Mouse (Mus musculus) spleen, adult 2 months (tissue): ENCODE data around the gene Nptxr. TPM values are rescaled to one million over a fixed set of nuclear protein-coding genes. Genes with fewer than 3 reads are reported as not detected.

Source experiments
- DNase-seq, 2 experiments: peaks; one replicate each; pipeline versions ENCODE4 v3.0.0 to v3.0.0-alpha.2; 2012 to 2021; ENCODE audit warnings: low spot score in 2 of 2, low read depth in 1 of 2
- H3K27ac ChIP-seq: fragments of 200-500 bp; 2 replicates; pipeline ENCODE4 v1.5.1; 2012; ENCODE audit warnings: low read length, inconsistent platforms; ENCODE audit not compliant: insufficient read depth
- H3K27me3 ChIP-seq: fragments of 200-500 bp; 2 replicates; pipeline ENCODE4 v1.6.1; 2012; ENCODE audit warnings: mild to moderate bottlenecking, moderate library complexity, low read length, inconsistent platforms; ENCODE audit not compliant: control insufficient read depth, insufficient read depth
- H3K36me3 ChIP-seq: fragments of 200-500 bp; 2 replicates; pipeline ENCODE4 v1.6.1; 2012; ENCODE audit warnings: mild to moderate bottlenecking, low read length, inconsistent platforms; ENCODE audit not compliant: control insufficient read depth, insufficient read depth
- H3K4me1 ChIP-seq: fragments of 200-500 bp; 2 replicates; pipeline ENCODE4 v1.6.1; 2011; ENCODE audit warnings: inconsistent platforms; ENCODE audit not compliant: control insufficient read depth, insufficient read depth, insufficient read length
- H3K4me3 ChIP-seq: fragments of 200-500 bp; 2 replicates; pipeline ENCODE4 v1.5.1; 2011; ENCODE audit warnings: mild to moderate bottlenecking, inconsistent platforms; ENCODE audit not compliant: insufficient read depth, insufficient read length; ENCODE audit errors: extremely low read depth
- CTCF ChIP-seq: fragments of 200-500 bp; IDR thresholded peaks from 2 replicates; pipeline ENCODE4 v1.5.1; 2011; ENCODE audit warnings: mild to moderate bottlenecking, inconsistent platforms; ENCODE audit not compliant: insufficient read depth, insufficient read length, insufficient replicate concordance; ENCODE audit errors: extremely low read depth
- POLR2A ChIP-seq: fragments of 200-500 bp; IDR thresholded peaks from 2 replicates; pipeline ENCODE4 v1.6.1; 2011; ENCODE audit warnings: low read depth, low read length, inconsistent platforms
- WGBS: fragments of 180-500 bp; shearing (Covaris S2); methylation state at CpG from one replicate; pipeline ENCODE4 v1.1.7; 2018; 5-methylcytosine and 5-hydroxymethylcytosine counted together
- polyA plus RNA-seq: library from polyadenylated mRNA; depleted of rRNA; stranded (reverse); fragments of >200 nt; gene quantifications from 2 replicates; pipeline ENCODE4 v1.2.3, GENCODE M21; 2012

Gene Nptxr
- polyA plus RNA-seq, 1 experiment = 1.3 TPM

DNA sequence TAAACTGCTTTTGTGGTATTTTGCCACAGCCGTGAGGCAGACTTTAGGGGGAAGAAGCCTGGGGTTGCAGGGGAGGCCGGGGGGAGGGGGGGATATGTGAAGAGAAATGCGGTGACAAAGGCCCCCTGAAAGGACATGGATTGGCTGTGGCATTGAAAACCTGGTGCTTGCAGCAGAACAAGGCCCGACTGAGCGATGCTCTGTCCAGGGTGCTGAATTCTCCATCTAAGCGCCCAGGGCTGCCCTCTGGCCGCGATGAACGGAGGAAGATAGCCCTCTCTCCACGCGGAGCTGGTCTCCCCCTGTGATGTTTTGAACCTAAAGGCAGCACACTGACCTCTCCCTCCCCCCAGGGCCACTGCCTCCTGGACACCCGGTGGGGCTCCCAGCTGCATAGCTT is 13.1 kb downstream of the Nptxr start:
- WGBS = 3% methylated on average over 12 of the region's 12 CpGs
- Histone ChIP-seq H3K4me1 (no peaks in the 10 kb centered on the region), H3K36me3 (no peaks in the 10 kb centered on the region), H3K27me3 (no peaks in the 10 kb centered on the region), H3K27ac (no peak overlapping the region), H3K4me3 (no peak overlapping the region)
- peak in 1 of 2 experiments; percentile 30 for DNase-seq
- TF ChIP-seq POLR2A = no peak
- no peak for TF ChIP-seq CTCF

GRCm38 (mm10) chr15:79790905-79791304 is 13.7 kb downstream of the Nptxr start:
- H3K27ac ChIP-seq = no peak overlapping the region
- 80% methylated on average over 6 of the region's 6 CpGs for WGBS
- H3K4me1 ChIP-seq = no peaks in the 10 kb centered on the region
- H3K36me3 ChIP-seq = no peaks in the 10 kb centered on the region
- no peak for TF ChIP-seq POLR2A
- no peak for TF ChIP-seq CTCF
- H3K4me3 ChIP-seq = no peak overlapping the region
- DNase-seq = no peak
- no peaks in the 10 kb centered on the region for H3K27me3 ChIP-seq

GRCm38 (mm10) chr15:79790111-79790510 is 14.5 kb downstream of the Nptxr start:
- Histone ChIP-seq H3K27me3 (no peaks in the 10 kb centered on the region), H3K36me3 (no peaks in the 10 kb centered on the region), H3K27ac (no peak overlapping the region), H3K4me3 (no peak overlapping the region), H3K4me1 (no peaks in the 10 kb centered on the region)
- no peak for DNase-seq
- TF ChIP-seq CTCF (no peak), POLR2A (no peak)
- 69% methylated on average over 8 of the region's 8 CpGs for WGBS

GRCm38 (mm10) chr15:79787815-79788214 is 16.8 kb downstream of the Nptxr start:
- no peaks in the 10 kb centered on the region for H3K36me3 ChIP-seq
- no peaks in the 10 kb centered on the region for H3K27me3 ChIP-seq
- 78% methylated on average over 8 of the region's 8 CpGs for WGBS
- no peak for DNase-seq
- H3K4me1 ChIP-seq = no peaks in the 10 kb centered on the region
- TF ChIP-seq CTCF (no peak), POLR2A (no peak)
- H3K4me3 ChIP-seq = no peak overlapping the region
- H3K27ac ChIP-seq = no peak overlapping the region

- H3K4me3 ChIP-seq = no peak overlapping the region
- no peaks in the 10 kb centered on the region for H3K27me3 ChIP-seq
- no peaks in the 10 kb centered on the region for H3K4me1 ChIP-seq
- TF ChIP-seq CTCF = no peak
- no peak for DNase-seq
- H3K27ac ChIP-seq = no peak overlapping the region
- H3K36me3 ChIP-seq = no peaks in the 10 kb centered on the region
- 81% methylated on average over 1 of the region's 1 CpGs for WGBS
Measured at GRCm38 (mm10) chr15:79785056-79785455, 19.5 kb downstream of the Nptxr start.

DNA sequence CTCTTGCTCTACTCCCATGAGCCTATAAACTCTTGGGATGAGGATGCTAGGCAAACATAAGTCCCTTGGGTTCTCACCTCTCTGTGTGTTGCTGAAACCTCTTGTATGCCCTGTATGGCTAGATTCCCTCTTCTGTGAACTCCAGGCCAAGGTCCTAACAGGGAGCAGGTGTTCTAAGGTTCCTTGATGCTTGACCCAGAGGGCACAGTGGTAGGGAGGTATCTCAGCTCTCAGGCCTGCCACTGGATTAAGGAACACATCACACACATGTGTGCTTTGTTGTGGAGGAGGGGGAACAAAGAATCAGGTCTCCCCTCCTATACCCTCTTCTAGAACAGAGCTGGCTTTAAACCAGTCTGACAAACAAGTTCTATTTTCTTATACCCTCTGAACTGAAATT is 26.8 kb downstream of the Nptxr start, which contains the start of gene Dnal4:
Gene Dnal4 (minus strand): TSS at position 101 of the 400 bp plus-strand sequence.
- H3K4me3 ChIP-seq = no peak within 1 kb of the TSS
- no peak for TF ChIP-seq CTCF
- no peak for DNase-seq
- no peaks in the 10 kb centered on the region for H3K36me3 ChIP-seq
- no peak within 1 kb of the TSS for H3K27ac ChIP-seq
- H3K27me3 ChIP-seq = no peaks in the 10 kb centered on the region
- H3K4me1 ChIP-seq = peaks cover 2% of the 10 kb centered on the region; the same call in 1 of the 2 replicates

- no peaks in the 10 kb centered on the region for H3K36me3 ChIP-seq
- H3K27ac ChIP-seq = no peak overlapping the region
- no peak overlapping the region for H3K4me3 ChIP-seq
- DNase-seq = no peak
- 73% methylated on average over 7 of the region's 7 CpGs for WGBS
- H3K4me1 ChIP-seq = peaks cover 2% of the 10 kb centered on the region; the same call in 1 of the 2 replicates
- H3K27me3 ChIP-seq = no peaks in the 10 kb centered on the region
- TF ChIP-seq POLR2A = no peak
- TF ChIP-seq CTCF = no peak
Measured at GRCm38 (mm10) chr15:79775662-79776061, 28.9 kb downstream of the Nptxr start.
